Mouse (Mus musculus) bone marrow macrophage, adult 2 months (primary cell): ENCODE data around the gene Plcb4. TPM values are rescaled to one million over a fixed set of nuclear protein-coding genes. Genes with fewer than 3 reads are reported as not detected.

Source experiments
- H3K27ac ChIP-seq: 2 replicates; pipeline ENCODE4 v1.5.1; 2012; ENCODE audit warnings: low read depth, low read length; ENCODE audit not compliant: insufficient read depth
- H3K4me1 ChIP-seq: 2 replicates; pipeline ENCODE4 v1.6.1; 2012; ENCODE audit warnings: low read length; ENCODE audit not compliant: control insufficient read depth, insufficient read depth
- H3K4me3 ChIP-seq: 2 replicates; pipeline ENCODE4 v1.5.1; 2012; ENCODE audit warnings: mild to moderate bottlenecking, low read length, moderate library complexity; ENCODE audit not compliant: insufficient read depth
- CTCF ChIP-seq: IDR thresholded peaks from 2 replicates; pipeline ENCODE4 v1.5.1; 2012; ENCODE audit warnings: low read depth, mild to moderate bottlenecking, low read length, moderate library complexity
- POLR2A ChIP-seq: IDR thresholded peaks from 2 replicates; pipeline ENCODE4 v1.6.1; 2012; ENCODE audit warnings: mild to moderate bottlenecking, low read depth, low read length, borderline replicate concordance
- polyA plus RNA-seq: library from polyadenylated mRNA; stranded (reverse); fragments of >200 nt; gene quantifications from 2 replicates; pipeline ENCODE4 v1.2.4, GENCODE M21; 2012; ENCODE audit not compliant: missing spikeins, insufficient read depth, insufficient read length

The Plcb4 gene
- polyA plus RNA-seq, 1 experiment = 10.2 TPM

- TF ChIP-seq CTCF = no peak
- TF ChIP-seq POLR2A = no peak
- H3K4me3 ChIP-seq = no peak overlapping the region
- H3K4me1 ChIP-seq = no peaks in the 10 kb centered on the region
- H3K27ac ChIP-seq = no peak overlapping the region
Observed at GRCm38 (mm10) chr2:136058398-136058797, 399.6 kb downstream of the Plcb4 start.

- Histone ChIP-seq H3K27ac (no peak overlapping the region), H3K4me3 (no peak overlapping the region), H3K4me1 (no peaks in the 10 kb centered on the region)
- TF ChIP-seq POLR2A = no peak
Observed at GRCm38 (mm10) chr2:136059029-136059669, 400.3 kb downstream of the Plcb4 start.
